ENCODE assay signal across 9 mouse cellular contexts in genomic region chr15:88978281-88979137, GRCm38 (mm10). TPM values are rescaled to one million over a fixed set of nuclear protein-coding genes. Genes with fewer than 3 reads are reported as not detected.
DNase-seq lines count a peak whose midpoint lies in the region; ATAC-seq lines count a peak whose summit lies in the region.
"Had no signal": no experiment of that assay in that cellular context is flagged by ENCODE, and none has a peak within 500 bp of the region (broad histone marks: within the 10 kb centered on the region; RNA-seq: fewer than 3 reads in every experiment).

Mlc1 (minus strand) TSS chr15:88979007.

- H3K4me3 ChIP-seq in hindbrain, embryonic 12.5 days, result no peak within 1 kb of the TSS
- 0 out of 2 replicates have a peak within 1 kb of the TSS, but pooled peaks have one; percentile 5 for H3K4me3 ChIP-seq in neural tube, embryonic 13.5 days
- H3K4me3 ChIP-seq: heart, adult 2 months had no signal

- peaks cover 12% of the 10 kb centered on the region for H3K4me1 ChIP-seq in hindbrain, embryonic 12.5 days
- peaks cover 13% of the 10 kb centered on the region; the same call in 1 of the 2 replicates for H3K4me1 ChIP-seq in neural tube, embryonic 13.5 days (replicated peaks)

- no peaks in the 10 kb centered on the region for H3K36me3 ChIP-seq in hindbrain, embryonic 12.5 days
- H3K36me3 ChIP-seq in neural tube, embryonic 13.5 days, result no peaks in the 10 kb centered on the region

- H3K4me2 ChIP-seq in hindbrain, embryonic 12.5 days (replicated peaks), result no peak within 1 kb of the TSS; the same call in 1 of the 2 replicates
- H3K4me2 ChIP-seq in neural tube, embryonic 13.5 days, result peak within 1 kb of the TSS; percentile 5; the same call in 1 of the 2 replicates

- H3K27ac ChIP-seq in hindbrain, embryonic 12.5 days, result peak within 1 kb of the TSS; percentile 19
- H3K27ac ChIP-seq in neural tube, embryonic 13.5 days (replicated peaks), result peak within 1 kb of the TSS; percentile 71
- H3K27ac ChIP-seq: heart, adult 2 months had no signal

- peak; percentile 31 for DNase-seq in right cerebral cortex, adult 18-20 months
- DNase-seq in right cerebral cortex, postnatal 14 days, result no peak
- DNase-seq in left cerebral cortex, postnatal 36 days (ENCODE audit: low spot score in 2 of 2), result peak in 1 of 2 experiments; percentile 7
- no peak for DNase-seq in kidney, postnatal 36 days
- DNase-seq in natural killer cell, adult 2 months (ENCODE audit: low spot score in 2 of 2), result no peak
- DNase-seq in thymus, postnatal 10 days (ENCODE audit: low spot score in 2 of 2), result no peak

- WGBS in hindbrain, embryonic 12.5 days, result 28% methylated on average over 10 of the region's 10 CpGs
- 24% methylated on average over 10 of the region's 10 CpGs for WGBS in neural tube, embryonic 13.5 days

- intact Hi-C loops in left cerebral cortex, postnatal 36 days (cut with DNase I), result no loop called here

- peaks cover 4% of the 10 kb centered on the region; the same call in 1 of the 2 replicates for H3K27me3 ChIP-seq in hindbrain, embryonic 12.5 days
- H3K27me3 ChIP-seq in neural tube, embryonic 13.5 days, result no peaks in the 10 kb centered on the region

- no peaks in the 10 kb centered on the region for H3K9me3 ChIP-seq in hindbrain, embryonic 12.5 days (replicated peaks)
- no peaks in the 10 kb centered on the region for H3K9me3 ChIP-seq in neural tube, embryonic 13.5 days

- ATAC-seq in hindbrain, embryonic 12.5 days (ENCODE audit: low FRiP score), result peak; percentile 89
- peak; percentile 90 for ATAC-seq in neural tube, embryonic 13.5 days (ENCODE audit: low read depth)

- no peak within 1 kb of the TSS for H3K9ac ChIP-seq in hindbrain, embryonic 12.5 days
- H3K9ac ChIP-seq in neural tube, embryonic 13.5 days, result no peak within 1 kb of the TSS

RNA-seq across cellular contexts. Expression of gene Mlc1, which starts in this region (rescaled TPM):
- polyA plus RNA-seq in hindbrain, embryonic 12.5 days (2016; fragmentation: Nextera tagmentation; extraction: Ambion mirVana), result 4.7 and 6.2 TPM in 2 replicates
- total RNA-seq in left cerebral cortex, postnatal 36 days (2021), result 100 to 1,000 TPM in 1 of 2 experiments, 10 to 100 TPM in 1; 99.9 to 111 TPM
- 6.7 and 8.0 TPM in 2 replicates for polyA plus RNA-seq in neural tube, embryonic 13.5 days (2015; fragmentation: Nextera tagmentation; extraction: Ambion mirVana)
- total RNA-seq: heart, adult 2 months had no signal
- polyA plus RNA-seq: heart, adult 2 months had no signal
